In genomic region chr8:71629781-71630212, GRCm38 (mm10) we compare ENCODE assay signal across 8 mouse cellular contexts. TPM values are rescaled to one million over a fixed set of nuclear protein-coding genes. Genes with fewer than 3 reads are reported as not detected.
DNase-seq lines count a peak whose midpoint lies in the region; ATAC-seq and TF ChIP-seq lines count a peak whose summit lies in the region.

No protein-coding gene starts in this region.

- H3K4me1 ChIP-seq in embryonic facial prominence, embryonic 10.5 days = peaks cover 52% of the 10 kb centered on the region
- H3K4me1 ChIP-seq in heart, embryonic 14.5 days (ENCODE audit: control insufficient read depth in 2 of 2, insufficient read depth in 2 of 2, low read length in 2 of 2) = peaks cover 22 to 23% of the 10 kb centered on the region in 2 experiments; a peak in 3 of 4 replicates
- H3K4me1 ChIP-seq in thymus, adult 2 months (replicated peaks; ENCODE audit: control insufficient read depth, insufficient read depth, low read length) = peaks cover 40% of the 10 kb centered on the region

- peak overlapping the region; percentile 28; the same call in 1 of the 2 replicates for H3K9ac ChIP-seq in heart, embryonic 14.5 days (ENCODE audit: low read length)

- H3K9me3 ChIP-seq in embryonic facial prominence, embryonic 10.5 days = peaks cover 15% of the 10 kb centered on the region
- H3K9me3 ChIP-seq in heart, embryonic 14.5 days (ENCODE audit: control insufficient read depth, low read length) = peaks cover 8% of the 10 kb centered on the region

- peak overlapping the region; percentile 80 for H3K4me2 ChIP-seq in heart, embryonic 14.5 days (ENCODE audit: low read length)

- peaks cover 54% of the 10 kb centered on the region for H3K27me3 ChIP-seq in embryonic facial prominence, embryonic 10.5 days (replicated peaks; ENCODE audit: low read depth, poor library complexity, severe bottlenecking)
- peaks cover 30% of the 10 kb centered on the region for H3K27me3 ChIP-seq in heart, embryonic 14.5 days (ENCODE audit: control insufficient read depth, insufficient read depth, low read length)
- no peaks in the 10 kb centered on the region for H3K27me3 ChIP-seq in thymus, adult 2 months (ENCODE audit: control insufficient read depth, insufficient read depth, low read length)

- peak overlapping the region; percentile 87 for H3K27ac ChIP-seq in embryonic facial prominence, embryonic 10.5 days (replicated peaks)
- H3K27ac ChIP-seq in heart, embryonic 14.5 days (replicated peaks in 1 of 2; ENCODE audit: control insufficient read depth in 1 of 2, insufficient read depth in 1 of 2, low read depth in 2 of 2, low read length in 2 of 2) = no peak overlapping the region
- H3K27ac ChIP-seq in thymus, adult 2 months (ENCODE audit: control insufficient read depth, insufficient read depth, low read length) = no peak overlapping the region

- TF ChIP-seq POLR2A in thymus, adult 2 months (IDR thresholded peaks at IDR 0.05; ENCODE audit: control insufficient read depth, extremely low read depth, insufficient read depth, low read length, poor library complexity) = no peak

- DNase-seq in 416B (ENCODE audit: low read depth) = peak; percentile 94
- peak; percentile 60 for DNase-seq in MEL-GATA-1-ER (ENCODE audit: extremely low read depth, low read depth)
- peak; percentile 64 for DNase-seq in embryonic facial prominence, embryonic 10.5 days (ENCODE audit: low spot score)
- DNase-seq in kidney, postnatal 10 days = peak; percentile 84
- peak; percentile 54 for DNase-seq in thymus, adult 2 months
- no peak for DNase-seq in frontal cortex, postnatal 10 days (ENCODE audit: low spot score in 2 of 2)

- no peak for TF ChIP-seq CTCF in thymus, adult 2 months (IDR thresholded peaks at IDR 0.05; ENCODE audit: borderline replicate concordance, control insufficient read depth, extremely low read depth, insufficient read depth, low read length, poor library complexity)

- ATAC-seq in heart, embryonic 14.5 days (ENCODE audit: insufficient number of reproducible peaks, insufficient read depth, low FRiP score, low read depth) = peak; percentile 1; the same call in 1 of the 2 replicates
- peak; percentile 18 for ATAC-seq in megakaryocyte progenitor cell, adult 5-6 weeks (replicated peaks; ENCODE audit: poor library complexity)

- H3K4me3 ChIP-seq in embryonic facial prominence, embryonic 10.5 days = peak overlapping the region; percentile 65
- H3K4me3 ChIP-seq in heart, embryonic 14.5 days (ENCODE audit: control insufficient read depth in 1 of 2, insufficient read depth in 1 of 2, low read depth in 1 of 2, low read length in 2 of 2) = peak overlapping the region; percentile 41 to 45
- H3K4me3 ChIP-seq in thymus, adult 2 months (ENCODE audit: control insufficient read depth, insufficient read depth, low read length) = peak overlapping the region; percentile 53

- WGBS in embryonic facial prominence, embryonic 10.5 days = 4% methylated on average over 25 of the region's 25 CpGs
- WGBS in heart, embryonic 14.5 days = 4% methylated on average over 23 of the region's 25 CpGs
- WGBS in thymus, adult 2 months = 5% methylated on average over 25 of the region's 25 CpGs

- peaks cover 16% of the 10 kb centered on the region for H3K36me3 ChIP-seq in embryonic facial prominence, embryonic 10.5 days (replicated peaks)
- peaks cover 14% of the 10 kb centered on the region for H3K36me3 ChIP-seq in heart, embryonic 14.5 days (ENCODE audit: control insufficient read depth, insufficient read depth, low read length)
- H3K36me3 ChIP-seq in thymus, adult 2 months (ENCODE audit: control insufficient read depth, insufficient read depth, low read length) = no peaks in the 10 kb centered on the region

RNA-seq across cellular contexts. Expression of gene Colgalt1, which starts 19.0 kb away (rescaled TPM):
- 52.1 and 53.7 TPM in 2 replicates for polyA plus RNA-seq in embryonic facial prominence, embryonic 10.5 days (2016; fragmentation: Nextera tagmentation; extraction: Ambion mirVana)
- polyA plus RNA-seq in heart, embryonic 14.5 days (2014; fragmentation: Nextera tagmentation; extraction: Ambion mirVana) = 58.1 and 61.6 TPM in 2 replicates
- total RNA-seq in megakaryocyte progenitor cell, adult 5-6 weeks (2015) = 54.0 and 63.0 TPM in 2 replicates
- 62.0 and 67.2 TPM in 2 replicates for total RNA-seq in megakaryocyte progenitor cell, adult 5-6 weeks (2017)
- polyA plus RNA-seq in thymus, adult 2 months (2012; rRNA removed) = 134 and 158 TPM in 2 replicates

RNA-seq across cellular contexts. Expression of gene Fam129c, which starts 32.3 kb away (rescaled TPM):
- 4.8 and 5.0 TPM in 2 replicates for polyA plus RNA-seq in embryonic facial prominence, embryonic 10.5 days (2016; fragmentation: Nextera tagmentation; extraction: Ambion mirVana)
- polyA plus RNA-seq in heart, embryonic 14.5 days (2014; fragmentation: Nextera tagmentation; extraction: Ambion mirVana) = 1.4 and 1.5 TPM in 2 replicates
- total RNA-seq in megakaryocyte progenitor cell, adult 5-6 weeks (2015) = 6.5 and 10.2 TPM in 2 replicates
- 1.00 and 5.3 TPM in 2 replicates for total RNA-seq in megakaryocyte progenitor cell, adult 5-6 weeks (2017)
- 23.9 and 28.4 TPM in 2 replicates for polyA plus RNA-seq in thymus, adult 2 months (2012; rRNA removed)

RNA-seq across cellular contexts. Expression of gene Pgls, which starts 37.8 kb away (rescaled TPM):
- polyA plus RNA-seq in embryonic facial prominence, embryonic 10.5 days (2016; fragmentation: Nextera tagmentation; extraction: Ambion mirVana) = 249 and 260 TPM in 2 replicates
- 199 and 201 TPM in 2 replicates for polyA plus RNA-seq in heart, embryonic 14.5 days (2014; fragmentation: Nextera tagmentation; extraction: Ambion mirVana)
- 116 and 134 TPM in 2 replicates for total RNA-seq in megakaryocyte progenitor cell, adult 5-6 weeks (2015)
- total RNA-seq in megakaryocyte progenitor cell, adult 5-6 weeks (2017) = 128 and 131 TPM in 2 replicates
- polyA plus RNA-seq in thymus, adult 2 months (2012; rRNA removed) = 280 and 369 TPM in 2 replicates

RNA-seq across cellular contexts. Expression of gene Unc13a, which starts 41.8 kb away (rescaled TPM):
- 2.2 TPM in 2 replicates for polyA plus RNA-seq in embryonic facial prominence, embryonic 10.5 days (2016; fragmentation: Nextera tagmentation; extraction: Ambion mirVana)
- polyA plus RNA-seq in heart, embryonic 14.5 days (2014; fragmentation: Nextera tagmentation; extraction: Ambion mirVana) = 0.38 and 0.89 TPM in 2 replicates
- 0.64 and 1.8 TPM in 2 replicates for total RNA-seq in megakaryocyte progenitor cell, adult 5-6 weeks (2015)
- 0.79 and 0.98 TPM in 2 replicates for total RNA-seq in megakaryocyte progenitor cell, adult 5-6 weeks (2017)
- polyA plus RNA-seq in thymus, adult 2 months (2012; rRNA removed) = 1.6 and 2.0 TPM in 2 replicates

RNA-seq across cellular contexts. Expression of gene Jak3, which starts 46.3 kb away (rescaled TPM):
- polyA plus RNA-seq in embryonic facial prominence, embryonic 10.5 days (2016; fragmentation: Nextera tagmentation; extraction: Ambion mirVana) = 3.6 and 4.0 TPM in 2 replicates
- 5.9 and 6.3 TPM in 2 replicates for polyA plus RNA-seq in heart, embryonic 14.5 days (2014; fragmentation: Nextera tagmentation; extraction: Ambion mirVana)
- total RNA-seq in megakaryocyte progenitor cell, adult 5-6 weeks (2015) = 9.3 and 11.8 TPM in 2 replicates
- 7.7 and 9.9 TPM in 2 replicates for total RNA-seq in megakaryocyte progenitor cell, adult 5-6 weeks (2017)
- polyA plus RNA-seq in thymus, adult 2 months (2012; rRNA removed) = 68.0 and 77.5 TPM in 2 replicates

Comparison
In these comparisons a context has a peak if more than half of its experiments do, and no peak if none do; other contexts are left out.
1. DNase-seq: peak in 416B (single experiment), MEL-GATA-1-ER (single experiment), embryonic facial prominence, embryonic 10.5 days (single experiment), kidney, postnatal 10 days (single experiment) and thymus, adult 2 months (single experiment); none in frontal cortex, postnatal 10 days (0 of 2).
2. Peak in every context shown above with its lines, with median percentiles within 50 percentile points of each other: H3K4me3 ChIP-seq.